Mouse (Mus musculus): ENCODE data around the gene Rnase10. TPM values are rescaled to one million over a fixed set of nuclear protein-coding genes. Genes with fewer than 3 reads are reported as not detected.

Gene Rnase10
- total RNA-seq, 2 experiments from 2014 or later: 0.24 to 0.35 TPM

Other genes with a start within 250 kb of the Rnase10 start
- 10 to 100 TPM; 66.0 to 67.9 TPM for gene Ttc5, start 222.2 kb upstream of the Rnase10 start, total RNA-seq (2021)
- gene Ccnb1ip1, start 200.0 kb upstream of the Rnase10 start, total RNA-seq (2021): 1 to 10 TPM in 1 of 2 experiments, under 1 TPM in 1; 0.28 to 1.9 TPM
- 10 to 100 TPM; 21.6 to 30.1 TPM for gene Parp2, start 199.9 kb upstream of the Rnase10 start, total RNA-seq (2021)
- gene Tep1, start 137.2 kb upstream of the Rnase10 start, total RNA-seq (2021): 1 to 10 TPM; 2.7 to 6.1 TPM
- gene Klhl33, start 110.2 kb upstream of the Rnase10 start, total RNA-seq (2021): 1 to 10 TPM; 2.4 to 2.5 TPM
- 10 to 100 TPM; 30.9 to 42.8 TPM for gene Osgep, start 82.9 kb upstream of the Rnase10 start, total RNA-seq (2021)
- 10 to 100 TPM; 66.3 to 71.3 TPM for gene Apex1, start 82.8 kb upstream of the Rnase10 start, total RNA-seq (2021)
- gene Pip4p1, start 76.9 kb upstream of the Rnase10 start, total RNA-seq (2021): 10 to 100 TPM; 77.4 to 86.4 TPM
- 10 to 100 TPM; 11.8 to 14.8 TPM for gene Pnp, start 76.7 kb upstream of the Rnase10 start, total RNA-seq (2021)
- 10 to 100 TPM; 11.5 to 20.3 TPM for gene Gm49342, start 63.2 kb upstream of the Rnase10 start, total RNA-seq (2021)
- under 1 TPM; 0.52 to 0.92 TPM for gene Pnp2, start 51.8 kb upstream of the Rnase10 start, total RNA-seq (2021)
- gene Rnase9, start 34.1 kb downstream of the Rnase10 start, total RNA-seq (2021): not detected
- not detected for gene Rnase11, start 42.4 kb downstream of the Rnase10 start, total RNA-seq (2021)
- not detected for gene Rnase12, start 49.9 kb downstream of the Rnase10 start, total RNA-seq (2021)
- gene Olfr750, start 66.7 kb downstream of the Rnase10 start, total RNA-seq (2021): not detected
- 10 to 100 TPM; 19.8 to 20.8 TPM for gene Rnase4, start 83.3 kb downstream of the Rnase10 start, total RNA-seq (2021)
- 1 to 10 TPM; 4.7 to 5.6 TPM for gene Ang, start 83.4 kb downstream of the Rnase10 start, total RNA-seq (2021)
- gene Eddm3b, start 106.7 kb downstream of the Rnase10 start, total RNA-seq (2021): not detected
- gene Rnase6, start 116.2 kb downstream of the Rnase10 start, total RNA-seq (2021): under 1 TPM in 1 of 2 experiments, not detected in 1; 0.74 TPM
- gene Rnase1, start 139.0 kb downstream of the Rnase10 start, total RNA-seq (2021): 1 to 10 TPM; 1.0 to 1.1 TPM
- gene Rnase2b, start 154.5 kb downstream of the Rnase10 start, total RNA-seq (2021): not detected
- gene Ang2, start 191.4 kb downstream of the Rnase10 start, total RNA-seq (2021): not detected
- gene Ear14, start 195.6 kb downstream of the Rnase10 start, total RNA-seq (2021): not detected
- gene Rnase2a, start 248.4 kb downstream of the Rnase10 start, total RNA-seq (2021): not detected

Data from layer of hippocampus, postnatal 14 days (tissue).